Mouse (Mus musculus) forebrain, postnatal 0 days (tissue): Measurements from ENCODE around the gene Chtf18. TPM values are rescaled to one million over a fixed set of nuclear protein-coding genes. Genes with fewer than 3 reads are reported as not detected.
"Not testable (repeated sequence)": the region's sequence is repeated elsewhere in the genome, so short reads cannot be mapped to it uniquely, and the experiment has no call there.

ENCODE experiments used
- ATAC-seq: fragments of 200-750 bp; cut with Nextera tagmentation; 2 replicates; pipeline ENCODE4 v1.8.0; 2017; ENCODE audit warnings: mild to moderate bottlenecking, moderate library complexity
- DNase-seq: peaks from one replicate; pipeline ENCODE4 v3.0.0-alpha.2; 2015
- H3K27ac ChIP-seq: fragments of 300-500 bp; sonication (generic); 2 replicates; pipeline ENCODE4 v1.5.1; 2014; ENCODE audit warnings: low read depth, mild to moderate bottlenecking, antibody characterized with exemption, low read length, moderate library complexity, mixed read lengths
- H3K27me3 ChIP-seq: fragments of 300-500 bp; sonication (generic); 2 replicates; pipeline ENCODE4 v1.6.1; 2014; ENCODE audit warnings: mild to moderate bottlenecking, low read length, mixed read lengths; ENCODE audit not compliant: insufficient read depth
- H3K36me3 ChIP-seq: fragments of 300-500 bp; sonication (generic); 2 replicates; pipeline ENCODE4 v1.6.1; 2014; ENCODE audit warnings: mild to moderate bottlenecking, moderate library complexity; ENCODE audit not compliant: insufficient read depth
- H3K4me1 ChIP-seq: fragments of 300-500 bp; sonication (generic); 2 replicates; pipeline ENCODE4 v1.6.1; 2014; ENCODE audit warnings: antibody characterized with exemption; ENCODE audit not compliant: insufficient read depth
- H3K4me2 ChIP-seq: fragments of 300-500 bp; sonication (generic); 2 replicates; pipeline ENCODE4 v1.6.1; 2014; ENCODE audit warnings: low read depth, mild to moderate bottlenecking, moderate library complexity
- H3K4me3 ChIP-seq: fragments of 300-500 bp; sonication (generic); 2 replicates; pipeline ENCODE4 v1.5.1; 2014; ENCODE audit warnings: low read depth, low read length, mixed read lengths
- H3K9ac ChIP-seq: fragments of 300-500 bp; sonication (generic); 2 replicates; pipeline ENCODE4 v1.6.1; 2014; ENCODE audit warnings: mild to moderate bottlenecking
- H3K9me3 ChIP-seq: fragments of 300-500 bp; sonication (generic); 2 replicates; pipeline ENCODE4 v1.6.1; 2016; ENCODE audit warnings: low read length
- CTCF ChIP-seq: sonication (generic); IDR thresholded peaks from 2 replicates; pipeline ENCODE4 v1.5.1; 2016; ENCODE audit warnings: antibody characterized with exemption, control low read depth, low read depth
- WGBS: fragments of 180-500 bp; shearing (Covaris S2); extraction: QIAGEN DNeasy Blood & Tissue Kit; methylation state at CpG from one replicate; pipeline ENCODE4 v1.1.7; 2014; 5-methylcytosine and 5-hydroxymethylcytosine counted together
- polyA plus RNA-seq: library from polyadenylated mRNA; unstranded; fragments of >200 nt; fragmentation: Nextera tagmentation; extraction: Ambion mirVana; gene quantifications from 2 replicates; pipeline ENCODE4 v1.2.1, GENCODE M21; 2015
- total RNA-seq: library from RNA; depleted of rRNA; stranded (reverse); fragments of >200 nt; gene quantifications from 2 replicates; pipeline ENCODE4 v1.2.3, GENCODE M21; 2014

The Chtf18 gene
- total and polyA plus RNA-seq, 2 experiments from 2014 or later: 3.3 to 3.7 TPM

DNA sequence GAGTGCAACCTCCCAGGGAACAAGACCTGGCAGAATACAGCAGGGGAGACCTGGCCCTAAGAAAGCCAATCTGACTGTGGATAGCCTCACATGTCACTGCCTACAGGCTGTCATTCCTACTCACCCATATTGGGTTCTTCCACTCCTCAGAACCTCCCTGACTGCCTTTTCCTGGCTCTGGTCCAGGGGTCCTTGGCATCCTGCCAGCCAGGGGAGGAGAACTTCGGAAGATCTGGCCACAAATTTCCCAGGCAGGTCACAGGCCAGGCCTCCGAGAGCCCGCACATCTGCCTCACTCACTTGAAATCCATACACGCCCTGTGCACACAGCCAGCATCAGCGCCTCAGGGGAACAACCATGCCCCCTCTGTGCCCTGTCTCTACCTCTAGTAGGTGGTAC is 24.2 kb upstream of the Chtf18 start:
- no peaks in the 10 kb centered on the region for H3K36me3 ChIP-seq
- DNase-seq (peak; percentile 12), ATAC-seq (no peak)
- no peak overlapping the region for H3K4me2 ChIP-seq
- H3K27ac ChIP-seq: no peak overlapping the region
- 30% methylated on average over 5 of the region's 5 CpGs for WGBS
- no peak overlapping the region for H3K9ac ChIP-seq
- H3K9me3 ChIP-seq: no peaks in the 10 kb centered on the region
- TF ChIP-seq CTCF: no peak
- no peak overlapping the region for H3K4me3 ChIP-seq
- no peaks in the 10 kb centered on the region for H3K27me3 ChIP-seq
- H3K4me1 ChIP-seq: no peaks in the 10 kb centered on the region

GRCm38 (mm10) chr17:25749314-25749713 is 22.1 kb upstream of the Chtf18 start:
- DNase-seq: no peak
- no peak for ATAC-seq
- H3K4me1 ChIP-seq: no peaks in the 10 kb centered on the region
- no peak for TF ChIP-seq CTCF
- no peaks in the 10 kb centered on the region for H3K27me3 ChIP-seq
- WGBS: 88% methylated on average over 6 of the region's 6 CpGs
- H3K4me2 ChIP-seq: no peak overlapping the region
- H3K9ac ChIP-seq: no peak overlapping the region
- no peak overlapping the region for H3K4me3 ChIP-seq
- no peak overlapping the region for H3K27ac ChIP-seq
- no peaks in the 10 kb centered on the region for H3K9me3 ChIP-seq
- no peaks in the 10 kb centered on the region for H3K36me3 ChIP-seq

DNA sequence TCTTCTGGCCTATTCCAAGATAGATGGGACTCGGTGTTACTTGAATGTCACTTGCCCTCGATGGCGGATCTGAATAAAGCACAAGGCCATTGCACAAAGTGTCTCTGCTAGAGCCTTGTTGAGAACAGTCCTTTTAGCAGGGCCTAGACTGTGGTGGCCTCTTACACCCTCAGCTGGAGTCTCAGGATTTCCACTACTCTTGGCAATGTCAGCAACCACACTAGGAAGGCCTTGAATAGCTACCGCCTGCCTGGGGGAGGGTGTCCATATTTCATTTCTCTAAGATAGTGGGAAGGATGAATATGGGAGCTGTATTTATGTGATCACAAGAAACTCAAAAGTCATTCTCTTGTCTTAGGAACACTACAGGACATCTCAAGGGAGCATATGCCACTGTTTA is 21.0 kb upstream of the Chtf18 start:
- no peak overlapping the region for H3K27ac ChIP-seq
- WGBS: 93% methylated on average over 4 of the region's 4 CpGs
- no peaks in the 10 kb centered on the region for H3K9me3 ChIP-seq
- DNase-seq (no peak), ATAC-seq (no peak)
- no peak overlapping the region for H3K9ac ChIP-seq
- no peak overlapping the region for H3K4me2 ChIP-seq
- H3K4me3 ChIP-seq: no peak overlapping the region
- no peaks in the 10 kb centered on the region for H3K27me3 ChIP-seq
- TF ChIP-seq CTCF: no peak
- H3K36me3 ChIP-seq: no peaks in the 10 kb centered on the region
- H3K4me1 ChIP-seq: no peaks in the 10 kb centered on the region

GRCm38 (mm10) chr17:25744311-25744710 is 17.1 kb upstream of the Chtf18 start:
- no peak overlapping the region for H3K27ac ChIP-seq
- H3K4me3 ChIP-seq: no peak overlapping the region
- H3K9me3 ChIP-seq: no peaks in the 10 kb centered on the region
- no peak overlapping the region for H3K9ac ChIP-seq
- TF ChIP-seq CTCF: no peak
- H3K27me3 ChIP-seq: no peaks in the 10 kb centered on the region
- H3K4me1 ChIP-seq: no peaks in the 10 kb centered on the region
- DNase-seq: no peak
- 78% methylated on average over 10 of the region's 10 CpGs for WGBS
- no peaks in the 10 kb centered on the region for H3K36me3 ChIP-seq
- ATAC-seq: no peak
- no peak overlapping the region for H3K4me2 ChIP-seq

GRCm38 (mm10) chr17:25743831-25744230 is 16.6 kb upstream of the Chtf18 start:
- Histone ChIP-seq H3K9ac (no peak overlapping the region), H3K27ac (no peak overlapping the region), H3K4me2 (no peak overlapping the region), H3K4me3 (no peak overlapping the region), H3K9me3 (no peaks in the 10 kb centered on the region), H3K27me3 (no peaks in the 10 kb centered on the region), H3K36me3 (no peaks in the 10 kb centered on the region), H3K4me1 (no peaks in the 10 kb centered on the region)
- no peak for TF ChIP-seq CTCF
- no peak for DNase-seq
- 92% methylated on average over 9 of the region's 9 CpGs for WGBS
- no peak for ATAC-seq

- WGBS: 63% methylated on average over 12 of the region's 12 CpGs
- not testable (repeated sequence) for H3K9ac ChIP-seq
Measured at GRCm38 (mm10) chr17:25741471-25741870, 14.3 kb upstream of the Chtf18 start.

GRCm38 (mm10) chr17:25738861-25739260 is 11.6 kb upstream of the Chtf18 start:
- 81% methylated on average over 7 of the region's 7 CpGs for WGBS
- TF ChIP-seq CTCF: no peak
- ATAC-seq: no peak
- Histone ChIP-seq H3K9me3 (no peaks in the 10 kb centered on the region), H3K4me2 (no peak overlapping the region), H3K36me3 (no peaks in the 10 kb centered on the region), H3K4me3 (no peak overlapping the region), H3K27me3 (no peaks in the 10 kb centered on the region), H3K27ac (no peak overlapping the region), H3K9ac (no peak overlapping the region), H3K4me1 (no peaks in the 10 kb centered on the region)
- no peak for DNase-seq

More at GRCm38 (mm10) chr17:25741471-25741870, 14.3 kb upstream of the Chtf18 start:
- ATAC-seq, H3K4me1 ChIP-seq, DNase-seq, H3K4me2 ChIP-seq, H3K36me3 ChIP-seq, H3K27me3 ChIP-seq, H3K27ac ChIP-seq, H3K4me3 ChIP-seq, H3K9me3 ChIP-seq: not testable (repeated sequence)

- Histone ChIP-seq H3K4me1 (no peaks in the 10 kb centered on the region), H3K27ac (no peak within 1 kb of the TSS), H3K36me3 (peaks cover 8% of the 10 kb centered on the region; the same call in 1 of the 2 replicates), H3K4me2 (no peak within 1 kb of the TSS), H3K27me3 (no peaks in the 10 kb centered on the region), H3K9me3 (no peaks in the 10 kb centered on the region), H3K9ac (no peak within 1 kb of the TSS), H3K4me3 (no peak within 1 kb of the TSS)
- 78% methylated on average over 3 of the region's 3 CpGs for WGBS
- TF ChIP-seq CTCF: no peak
- ATAC-seq (no peak), DNase-seq (no peak)
Measured at GRCm38 (mm10) chr17:25735745-25736144, 8.5 kb upstream of the Chtf18 start, which contains the start of gene Mslnl. Mslnl (plus strand) TSS chr17:25736042.
